Mouse (Mus musculus) liver, adult 2 months (tissue): ENCODE data around the gene Slc44a2. TPM values are rescaled to one million over a fixed set of nuclear protein-coding genes. Genes with fewer than 3 reads are reported as not detected.

Experiments
- DNase-seq: peaks from one replicate; pipeline ENCODE4 v3.0.0-alpha.2; 2011; ENCODE audit warnings: low read depth, low spot score; ENCODE audit errors: extremely low read depth
- H3K27ac ChIP-seq: fragments of 200-500 bp; replicated peaks from 2 replicates; pipeline ENCODE4 v1.5.1; 2012; ENCODE audit warnings: low read depth, mild to moderate bottlenecking, control low read depth, inconsistent platforms, low read length; ENCODE audit not compliant: insufficient read depth
- H3K27me3 ChIP-seq: fragments of 200-500 bp; 2 replicates; pipeline ENCODE4 v1.6.1; 2012; ENCODE audit warnings: mild to moderate bottlenecking, moderate library complexity, low read length, inconsistent platforms; ENCODE audit not compliant: control insufficient read depth, insufficient read depth
- H3K36me3 ChIP-seq: fragments of 200-500 bp; 2 replicates; pipeline ENCODE4 v1.6.1; 2012; ENCODE audit warnings: low read length, inconsistent platforms; ENCODE audit not compliant: control insufficient read depth, insufficient read depth
- H3K4me1 ChIP-seq: fragments of 200-500 bp; 2 replicates; pipeline ENCODE4 v1.6.1; 2011; ENCODE audit warnings: low read length; ENCODE audit not compliant: control insufficient read depth, insufficient read depth
- H3K4me3 ChIP-seq: fragments of 200-500 bp; 2 replicates; pipeline ENCODE4 v1.5.1; 2011; ENCODE audit warnings: low read depth, mild to moderate bottlenecking, control low read depth, low read length, moderate library complexity; ENCODE audit not compliant: insufficient read depth
- H3K79me2 ChIP-seq: fragments of 200-500 bp; 2 replicates; pipeline ENCODE4 v1.6.1; 2012; ENCODE audit warnings: inconsistent platforms, mild to moderate bottlenecking, low read length, moderate library complexity; ENCODE audit not compliant: control insufficient read depth, insufficient read depth
- H3K9ac ChIP-seq: fragments of 200-500 bp; 2 replicates; pipeline ENCODE4 v1.6.1; 2012; ENCODE audit warnings: low read depth, mild to moderate bottlenecking, control low read depth, inconsistent platforms, low read length
- CTCF ChIP-seq: fragments of 200-500 bp; IDR thresholded peaks from 2 replicates; pipeline ENCODE4 v1.5.1; 2011; ENCODE audit warnings: low read depth, low read length, control low read depth
- POLR2A ChIP-seq: fragments of 200-500 bp; IDR thresholded peaks from 2 replicates; pipeline ENCODE4 v1.6.1; 2011; ENCODE audit warnings: low read length, control low read depth; ENCODE audit not compliant: insufficient read depth; ENCODE audit errors: extremely low read depth
- WGBS: fragments of 180-500 bp; shearing (Covaris S2); methylation state at CpG from one replicate; pipeline ENCODE4 v1.1.7; 2018; 5-methylcytosine and 5-hydroxymethylcytosine counted together
- polyA plus RNA-seq: library from polyadenylated mRNA; depleted of rRNA; stranded (reverse); fragments of >200 nt; gene quantifications from 2 replicates; pipeline ENCODE4 v1.2.3, GENCODE M21; 2012
- total RNA-seq: library from RNA; depleted of rRNA; stranded (reverse); fragments of >200 nt; gene quantifications from 2 replicates; pipeline ENCODE4 v1.2.3, GENCODE M21; 2014

The Slc44a2 gene
- total and polyA plus RNA-seq, 2 experiments: 3.8 to 5.8 TPM

GRCm38 (mm10) chr9:21352463-21353372, 32.2 kb downstream of the Slc44a2 start:
- no peak overlapping the region for H3K9ac ChIP-seq
- WGBS: 61% methylated on average over 20 of the region's 20 CpGs
- no peak for DNase-seq
- H3K36me3 ChIP-seq: no peaks in the 10 kb centered on the region
- no peak overlapping the region for H3K4me3 ChIP-seq
- no peaks in the 10 kb centered on the region for H3K4me1 ChIP-seq
- H3K27me3 ChIP-seq: no peaks in the 10 kb centered on the region; the same call in 1 of the 2 replicates
- no peaks in the 10 kb centered on the region for H3K79me2 ChIP-seq
- TF ChIP-seq POLR2A (no peak), CTCF (no peak)
- no peak overlapping the region for H3K27ac ChIP-seq

GRCm38 (mm10) chr9:21353373-21353686, 32.8 kb downstream of the Slc44a2 start:
- WGBS: 87% methylated on average over 2 of the region's 2 CpGs
- no peaks in the 10 kb centered on the region for H3K79me2 ChIP-seq

GRCm38 (mm10) chr9:21354796-21355195, 34.3 kb downstream of the Slc44a2 start:
- WGBS: 91% methylated on average over 6 of the region's 6 CpGs
- no peaks in the 10 kb centered on the region for H3K36me3 ChIP-seq
- no peaks in the 10 kb centered on the region for H3K4me1 ChIP-seq
- H3K9ac ChIP-seq: no peak overlapping the region
- H3K79me2 ChIP-seq: no peaks in the 10 kb centered on the region
- no peak for DNase-seq
- H3K27me3 ChIP-seq: no peaks in the 10 kb centered on the region; the same call in 1 of the 2 replicates
- no peak overlapping the region for H3K4me3 ChIP-seq
- H3K27ac ChIP-seq: no peak overlapping the region
- TF ChIP-seq POLR2A: no peak
- no peak for TF ChIP-seq CTCF

More at GRCm38 (mm10) chr9:21353373-21353686, 32.8 kb downstream of the Slc44a2 start:
- Histone ChIP-seq H3K27me3 (no peaks in the 10 kb centered on the region; the same call in 1 of the 2 replicates), H3K4me3 (no peak overlapping the region), H3K9ac (no peak overlapping the region), H3K4me1 (no peaks in the 10 kb centered on the region), H3K27ac (no peak overlapping the region), H3K36me3 (no peaks in the 10 kb centered on the region)
- TF ChIP-seq CTCF: no peak
- TF ChIP-seq POLR2A: no peak
- no peak for DNase-seq

DNA sequence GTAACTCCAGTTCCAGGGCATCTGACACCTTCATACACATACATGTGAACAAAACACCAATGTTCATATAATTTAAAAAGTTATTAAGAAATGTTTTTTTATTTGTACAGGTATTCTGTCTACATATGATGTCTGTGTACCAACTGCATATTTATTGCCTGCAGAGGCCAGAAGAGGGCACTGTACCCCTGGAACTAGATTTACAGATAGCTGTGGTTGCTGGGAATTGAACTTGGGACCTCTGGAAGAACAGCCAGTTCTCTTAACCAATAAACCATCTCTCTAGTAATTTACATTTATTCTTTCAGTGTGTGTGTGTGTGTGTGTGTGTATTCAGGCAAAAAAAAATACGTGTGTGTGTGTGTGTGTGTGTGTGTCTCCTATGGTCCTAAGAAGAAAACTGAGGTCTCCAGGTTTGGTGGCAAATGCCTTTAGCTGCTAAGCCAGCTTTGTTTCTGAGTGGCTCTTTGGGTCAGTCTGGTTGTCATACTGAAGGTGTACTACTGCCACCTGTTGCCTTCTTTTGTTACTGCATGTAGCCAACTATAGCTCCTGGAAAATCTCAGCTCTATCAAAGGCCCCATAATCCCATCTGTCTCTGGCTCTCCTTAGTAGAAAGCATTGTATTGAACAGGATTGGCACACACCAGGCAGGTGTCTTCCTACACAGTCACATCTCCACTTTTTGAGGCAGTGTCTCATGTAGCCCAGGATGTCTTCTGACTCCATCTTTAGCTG, 36.7 kb downstream of the Slc44a2 start:
- TF ChIP-seq CTCF (peak; percentile 32; the same call in 1 of the 2 replicates), POLR2A (no peak)
- Histone ChIP-seq H3K27me3 (no peaks in the 10 kb centered on the region; the same call in 1 of the 2 replicates), H3K36me3 (no peaks in the 10 kb centered on the region), H3K4me1 (no peaks in the 10 kb centered on the region), H3K79me2 (no peaks in the 10 kb centered on the region), H3K4me3 (no peak overlapping the region), H3K9ac (no peak overlapping the region), H3K27ac (no peak overlapping the region)
- peak; percentile 58 for DNase-seq
- WGBS: 0% methylated on average over 1 of the region's 1 CpGs

- Histone ChIP-seq H3K79me2 (peaks cover 19% of the 10 kb centered on the region; the same call in 1 of the 2 replicates), H3K4me1 (peaks cover 6% of the 10 kb centered on the region), H3K4me3 (no peak overlapping the region), H3K27me3 (no peaks in the 10 kb centered on the region), H3K36me3 (no peaks in the 10 kb centered on the region), H3K27ac (peak overlapping the region; percentile 22), H3K9ac (peak overlapping the region; percentile 21; the same call in 1 of the 2 replicates)
- DNase-seq: peak; percentile 62
- WGBS: 29% methylated on average over 14 of the region's 14 CpGs
- TF ChIP-seq POLR2A (no peak), CTCF (peak; percentile 57)
Measured at GRCm38 (mm10) chr9:21366541-21367220, 46.2 kb downstream of the Slc44a2 start.
